Mouse (Mus musculus): ENCODE results near the gene Tmem178b.

Tmem178b gene

GRCm38 (mm10) chr6:40076670-40077313 is 203.7 kb downstream of the Tmem178b start:
- DNase-seq (ENCODE audit: low read depth in 2 of 2, low spot score in 2 of 2): no peak

- no peak for DNase-seq (ENCODE audit: low read depth in 2 of 2, low spot score in 2 of 2)
Measured at GRCm38 (mm10) chr6:40078353-40078752, 205.3 kb downstream of the Tmem178b start.

DNA sequence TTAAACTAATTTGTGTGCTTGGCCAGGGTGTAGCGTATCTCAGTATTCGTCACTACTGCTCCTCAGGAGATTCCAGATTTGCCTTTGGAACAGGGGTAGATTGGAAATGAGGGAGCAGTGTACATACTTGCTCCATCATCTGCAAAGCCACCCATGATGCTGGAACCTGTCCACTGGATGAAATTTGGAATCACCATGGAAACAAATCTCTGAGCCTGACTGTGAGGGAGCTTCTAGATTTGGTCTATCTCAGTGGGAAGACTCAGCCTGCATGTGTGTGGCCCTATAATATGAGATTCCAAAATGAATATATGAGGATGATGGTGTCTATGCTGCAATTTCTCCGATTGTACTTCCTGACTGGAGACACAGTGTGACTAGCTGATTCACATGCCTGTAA is 210.7 kb downstream of the Tmem178b start:
- DNase-seq (ENCODE audit: low read depth in 2 of 2, low spot score in 2 of 2): no peak

- no peak for DNase-seq (ENCODE audit: low read depth in 2 of 2, low spot score in 2 of 2)
Measured at GRCm38 (mm10) chr6:40091250-40091651, 218.2 kb downstream of the Tmem178b start.

DNA sequence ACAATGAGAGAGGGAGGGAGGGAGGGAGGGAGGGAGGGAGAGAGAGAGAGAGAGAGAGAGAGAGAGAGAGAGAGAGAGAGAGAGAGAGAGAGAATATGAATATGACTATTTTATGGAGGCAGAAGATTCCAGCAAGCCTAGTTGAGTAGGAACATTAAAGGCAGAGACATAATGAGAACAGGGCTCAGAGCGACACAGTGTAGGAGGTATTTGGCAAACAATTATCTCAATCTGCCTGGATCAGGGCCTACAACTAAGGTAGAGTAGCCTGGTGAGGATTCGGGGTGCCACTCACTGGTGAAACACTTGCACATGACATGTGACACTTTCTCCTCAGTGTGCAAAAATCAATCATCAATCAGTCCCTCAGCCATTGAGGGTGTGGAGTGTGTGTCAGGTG is 225.4 kb downstream of the Tmem178b start:
- DNase-seq (ENCODE audit: low read depth in 2 of 2, low spot score in 2 of 2): no peak

GRCm38 (mm10) chr6:40101785-40102184 is 228.7 kb downstream of the Tmem178b start:
- DNase-seq (ENCODE audit: low read depth in 2 of 2, low spot score in 2 of 2): no peak

DNA sequence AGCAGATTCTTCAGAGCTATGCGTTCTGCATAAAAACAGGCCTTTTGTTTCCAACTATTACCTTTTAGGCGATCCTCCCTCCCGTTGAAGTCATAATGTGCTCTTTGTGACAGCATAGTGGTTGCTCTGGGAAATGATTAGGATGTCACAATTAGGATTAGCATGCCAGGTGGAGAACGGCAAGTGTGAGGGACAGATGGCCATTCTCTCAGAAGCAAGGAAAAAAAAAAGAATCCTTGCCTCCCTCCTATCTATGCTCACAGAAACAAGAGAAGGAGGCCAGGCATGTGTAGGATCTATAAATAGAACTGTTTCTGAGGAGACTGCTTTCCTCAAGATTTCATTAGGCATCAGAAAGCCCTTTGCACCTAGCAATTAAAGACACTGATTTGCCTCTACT is 229.8 kb downstream of the Tmem178b start:
- no peak for DNase-seq (ENCODE audit: low read depth in 2 of 2, low spot score in 2 of 2)

- no peak for DNase-seq (ENCODE audit: low read depth in 2 of 2, low spot score in 2 of 2)
Measured at GRCm38 (mm10) chr6:40110029-40110428, 237.0 kb downstream of the Tmem178b start.

DNA sequence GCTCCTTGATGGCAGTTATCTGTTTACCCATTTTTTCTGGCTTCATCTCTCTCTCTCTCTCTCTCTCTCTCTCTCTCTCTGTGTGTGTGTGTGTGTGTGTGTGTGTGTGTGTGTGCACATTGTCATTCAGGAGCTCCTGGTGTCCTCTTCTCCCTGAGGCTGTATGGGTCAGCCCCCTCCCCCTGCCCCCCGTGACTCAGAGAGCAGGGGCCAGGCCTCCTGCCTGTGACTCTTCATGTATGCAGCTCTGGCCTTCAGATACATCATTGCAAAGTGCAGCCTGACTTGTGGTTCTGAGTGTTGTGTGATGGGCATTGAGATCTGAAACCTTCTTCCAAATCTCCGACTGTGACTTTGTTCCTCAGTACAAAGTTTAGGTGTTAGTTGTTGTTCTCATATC is 237.7 kb downstream of the Tmem178b start:
- DNase-seq (ENCODE audit: low read depth in 2 of 2, low spot score in 2 of 2): no peak

- DNase-seq (ENCODE audit: low read depth in 2 of 2, low spot score in 2 of 2): no peak
Measured at GRCm38 (mm10) chr6:40112488-40112887, 239.4 kb downstream of the Tmem178b start.

GRCm38 (mm10) chr6:40116225-40116624 is 243.2 kb downstream of the Tmem178b start:
- DNase-seq (ENCODE audit: low read depth in 2 of 2, low spot score in 2 of 2): no peak

DNA sequence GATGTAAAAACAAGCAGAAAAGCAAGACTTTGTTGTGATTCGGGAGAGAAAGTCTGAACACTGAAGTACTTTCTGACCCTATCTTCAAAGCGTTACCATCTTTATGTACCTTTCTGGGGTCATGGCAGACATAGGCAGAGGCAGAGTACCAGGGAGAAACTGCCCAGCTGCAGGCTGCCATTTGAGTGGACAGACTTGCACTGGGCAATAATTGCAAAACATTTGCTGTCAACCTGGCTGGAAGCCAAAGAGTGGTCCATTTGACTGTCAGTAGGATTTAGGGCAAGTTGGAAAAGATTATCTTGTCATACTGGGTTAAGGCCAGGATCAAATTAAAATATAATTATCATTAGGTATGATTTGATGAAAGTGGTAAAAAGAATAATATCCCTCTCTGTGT is 247.1 kb downstream of the Tmem178b start:
- DNase-seq (ENCODE audit: low read depth in 2 of 2, low spot score in 2 of 2): no peak

DNA sequence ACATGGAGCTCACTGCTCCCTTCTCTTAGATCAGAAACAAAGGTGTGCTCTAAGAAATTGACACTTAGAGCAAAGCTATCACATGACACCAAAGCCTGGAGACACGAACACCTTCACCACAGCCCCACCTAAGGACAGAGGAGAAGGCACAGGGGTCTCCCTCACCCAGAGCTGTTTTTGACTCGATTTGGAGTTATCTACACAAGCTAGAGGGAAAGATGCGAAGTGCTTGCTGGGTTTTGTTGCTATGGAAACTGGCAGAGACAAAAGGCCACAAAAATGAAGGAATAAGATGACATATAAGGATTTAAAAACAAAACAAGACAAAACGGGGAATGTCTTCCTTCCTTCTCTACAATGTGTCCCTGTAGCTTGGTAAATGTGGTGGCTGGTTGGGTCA is 248.4 kb downstream of the Tmem178b start:
- no peak for DNase-seq (ENCODE audit: low read depth in 2 of 2, low spot score in 2 of 2)

GRCm38 (mm10) chr6:40123070-40123690 is 250.1 kb downstream of the Tmem178b start:
- DNase-seq (ENCODE audit: low read depth in 2 of 2, low spot score in 2 of 2): no peak

DNA sequence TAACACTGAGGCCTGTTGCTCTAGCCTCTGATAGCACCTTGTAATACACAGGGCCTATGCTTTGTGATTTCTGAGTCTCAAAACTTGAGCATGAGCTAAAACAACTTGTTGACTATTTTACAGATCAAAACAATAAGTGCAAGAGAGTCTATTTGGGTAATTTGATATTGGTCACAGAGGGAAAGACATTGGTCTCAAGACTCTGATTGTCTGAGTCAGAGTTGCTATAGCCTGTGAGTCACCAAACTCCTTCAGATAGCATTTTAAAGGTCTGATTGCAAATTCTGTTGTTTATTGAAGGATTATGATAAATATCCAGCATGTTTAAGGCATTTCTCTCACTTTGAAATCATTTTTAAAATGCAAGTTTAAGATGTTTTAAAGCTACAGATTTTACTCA is 250.9 kb downstream of the Tmem178b start:
- DNase-seq (ENCODE audit: low read depth in 2 of 2, low spot score in 2 of 2): no peak

DNA sequence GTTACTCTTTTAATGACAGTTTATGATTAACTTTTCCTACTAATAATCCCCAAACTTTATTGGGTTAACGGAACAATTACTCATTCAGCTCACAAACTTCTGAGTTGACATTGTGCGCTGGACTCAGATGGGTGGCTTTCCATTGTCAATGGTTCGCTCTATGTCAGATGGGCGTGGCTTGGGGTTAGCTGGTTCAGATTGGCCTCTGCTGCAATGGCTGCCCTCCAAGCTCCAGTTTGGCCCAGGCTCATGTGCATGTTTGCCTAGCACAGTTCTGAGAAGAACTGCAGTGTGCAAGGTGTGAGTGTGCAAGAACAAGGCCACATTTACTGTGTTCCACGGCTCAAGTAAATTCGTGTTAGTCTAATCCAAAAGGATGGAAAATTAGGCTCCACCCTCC is 255.6 kb downstream of the Tmem178b start:
- no peak for DNase-seq (ENCODE audit: low read depth in 2 of 2, low spot score in 2 of 2)

- no peak for DNase-seq (ENCODE audit: low read depth in 2 of 2, low spot score in 2 of 2)
Measured at GRCm38 (mm10) chr6:40131936-40132335, 258.9 kb downstream of the Tmem178b start.

- DNase-seq (ENCODE audit: low read depth in 2 of 2, low spot score in 2 of 2): no peak
Measured at GRCm38 (mm10) chr6:40133436-40133835, 260.4 kb downstream of the Tmem178b start.

DNA sequence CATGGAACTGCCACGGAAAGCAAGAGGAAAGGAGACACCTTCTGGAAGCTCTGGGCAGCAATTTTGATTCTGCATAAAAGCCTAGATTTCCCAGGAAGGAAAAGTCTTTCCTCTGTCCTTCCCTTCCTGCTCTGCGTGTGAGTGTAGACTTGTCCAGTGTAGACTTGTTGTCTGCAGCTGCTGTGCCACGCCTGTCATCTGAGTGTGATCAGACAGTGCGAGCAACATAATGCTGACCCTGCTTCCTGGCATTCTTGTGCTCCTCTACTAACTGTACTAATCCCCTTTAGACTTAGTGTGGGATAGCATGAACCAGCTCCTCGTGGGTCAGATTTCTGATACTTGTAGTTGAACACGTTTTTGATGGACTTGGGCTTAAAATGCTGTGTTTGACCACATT is 262.6 kb downstream of the Tmem178b start:
- DNase-seq (ENCODE audit: low read depth in 2 of 2, low spot score in 2 of 2): no peak

GRCm38 (mm10) chr6:40137346-40137745 is 264.3 kb downstream of the Tmem178b start:
- DNase-seq (ENCODE audit: low read depth in 2 of 2, low spot score in 2 of 2): no peak

DNA sequence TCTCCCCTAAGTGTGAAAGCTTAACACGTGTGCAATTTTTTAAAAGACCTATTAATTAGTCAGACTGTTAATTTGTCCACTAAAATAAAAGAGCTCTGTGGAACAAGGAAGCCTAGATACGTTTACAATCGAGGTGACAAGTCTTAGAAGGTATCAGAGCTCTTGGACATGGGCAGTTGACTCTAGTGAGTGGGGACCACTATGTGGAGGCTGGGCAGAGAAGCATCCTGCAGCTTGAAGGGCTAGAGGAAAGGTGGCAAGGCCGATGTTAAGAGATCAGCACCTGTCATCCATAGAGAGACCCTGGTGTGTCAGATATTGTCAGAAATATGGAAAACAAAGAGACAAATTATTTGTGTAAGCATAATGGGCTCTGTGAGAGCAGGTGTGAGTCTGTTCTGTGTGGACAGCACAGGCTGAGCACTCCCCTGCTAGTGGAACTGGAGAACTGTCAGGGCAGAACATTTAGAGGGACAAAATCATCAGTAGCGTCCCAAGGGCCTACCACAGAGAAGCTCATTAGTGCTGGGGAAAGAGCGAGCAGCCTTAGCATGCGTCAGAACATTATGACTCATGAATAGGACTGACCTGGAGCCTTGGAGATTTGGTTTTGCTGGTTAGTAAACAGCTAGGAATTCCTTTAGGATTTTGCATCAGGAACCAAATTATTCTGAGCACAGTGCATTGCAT is 264.9 kb downstream of the Tmem178b start:
- DNase-seq (ENCODE audit: low read depth in 2 of 2, low spot score in 2 of 2): no peak

DNA sequence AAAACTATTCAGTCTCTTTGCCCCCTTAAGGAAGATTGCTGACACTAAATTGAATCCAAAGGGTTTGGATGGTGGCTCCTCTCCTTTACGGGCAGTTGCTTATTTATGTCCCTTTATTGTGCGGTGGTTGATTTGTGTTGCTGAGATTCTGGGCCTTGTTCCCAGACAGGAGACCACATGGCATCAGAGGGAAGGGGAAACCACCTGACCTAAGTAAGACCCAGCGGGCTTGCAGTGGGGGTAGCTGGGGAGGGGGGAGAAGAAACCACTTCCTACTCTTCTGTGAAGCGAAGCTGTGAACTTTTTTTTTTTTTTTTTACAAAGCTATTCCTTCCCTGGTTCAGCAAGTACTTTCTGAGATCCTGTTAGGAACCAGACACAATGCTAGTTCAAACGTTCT is 269.5 kb downstream of the Tmem178b start:
- DNase-seq (ENCODE audit: low read depth in 2 of 2, low spot score in 2 of 2): no peak

DNA sequence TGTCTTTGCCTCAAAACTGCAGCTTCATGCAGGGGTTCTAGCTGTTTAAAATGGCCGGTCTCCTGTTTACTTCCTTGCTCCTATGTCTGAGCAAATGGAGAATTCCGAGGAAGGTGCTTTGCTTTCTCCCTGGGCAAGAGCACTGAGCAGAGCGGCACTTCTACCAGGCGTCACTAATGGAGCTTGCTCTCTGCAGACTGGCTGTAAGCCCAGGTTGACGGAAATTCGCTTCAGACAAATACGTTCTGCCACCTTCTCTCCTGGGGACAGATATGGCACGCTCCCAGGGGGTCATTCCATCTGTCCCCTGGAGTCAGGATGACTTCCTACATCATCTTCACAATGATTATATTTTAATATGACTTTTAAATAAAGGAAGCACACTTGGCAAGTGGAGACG is 271.3 kb downstream of the Tmem178b start:
- no peak for DNase-seq (ENCODE audit: low read depth in 2 of 2, low spot score in 2 of 2)
